Mouse (Mus musculus) limb, embryonic 14.5 days (tissue): ENCODE data around the gene Notch2. TPM values are rescaled to one million over a fixed set of nuclear protein-coding genes. Genes with fewer than 3 reads are reported as not detected.

Experiments used
- ATAC-seq: fragments of 200-750 bp; cut with Nextera tagmentation; 2 replicates; pipeline ENCODE4 v1.8.0; 2017; ENCODE audit warnings: low read depth, moderate number of reproducible peaks, moderate TSS enrichment; ENCODE audit not compliant: low FRiP score
- DNase-seq: peaks from one replicate; pipeline ENCODE4 v3.0.0-alpha.2; 2015; ENCODE audit warnings: low spot score
- H3K27ac ChIP-seq: fragments of 300-500 bp; sonication (generic); replicated peaks from 2 replicates; pipeline ENCODE4 v1.5.1; 2014; ENCODE audit warnings: low read depth, mild to moderate bottlenecking, low read length, moderate library complexity, mixed read lengths
- H3K27me3 ChIP-seq: fragments of 300-500 bp; sonication (generic); 2 replicates; pipeline ENCODE4 v1.6.1; 2014; ENCODE audit warnings: low read length, mixed read lengths; ENCODE audit not compliant: control insufficient read depth, insufficient read depth
- H3K36me3 ChIP-seq: fragments of 300-500 bp; sonication (generic); 2 replicates; pipeline ENCODE4 v1.6.1; 2014; ENCODE audit warnings: mild to moderate bottlenecking, low read length, moderate library complexity, mixed read lengths; ENCODE audit not compliant: control insufficient read depth, insufficient read depth
- H3K4me1 ChIP-seq: fragments of 300-500 bp; sonication (generic); 2 replicates; pipeline ENCODE4 v1.6.1; 2014; ENCODE audit warnings: antibody characterized with exemption, low read length, mixed read lengths; ENCODE audit not compliant: control insufficient read depth, insufficient read depth
- H3K4me2 ChIP-seq: fragments of 300-500 bp; sonication (generic); replicated peaks from 2 replicates; pipeline ENCODE4 v1.6.1; 2014; ENCODE audit warnings: low read depth, mild to moderate bottlenecking, low read length, moderate library complexity; ENCODE audit not compliant: severe bottlenecking
- H3K4me3 ChIP-seq: fragments of 300-500 bp; sonication (generic); replicated peaks from 2 replicates; pipeline ENCODE4 v1.5.1; 2014; ENCODE audit warnings: low read length
- H3K9ac ChIP-seq: fragments of 300-500 bp; sonication (generic); 2 replicates; pipeline ENCODE4 v1.6.1; 2014; ENCODE audit warnings: mild to moderate bottlenecking, low read depth, low read length, moderate library complexity; ENCODE audit not compliant: severe bottlenecking
- H3K9me3 ChIP-seq: fragments of 300-500 bp; sonication (generic); 2 replicates; pipeline ENCODE4 v1.6.1; 2016; ENCODE audit warnings: low read length; ENCODE audit not compliant: control insufficient read depth
- POLR2A ChIP-seq: fragments of 200-500 bp; IDR thresholded peaks from 2 replicates; pipeline ENCODE4 v1.8.0; 2012; ENCODE audit warnings: inconsistent platforms, mild to moderate bottlenecking, moderate library complexity, borderline replicate concordance; ENCODE audit not compliant: insufficient read depth, insufficient read length; ENCODE audit errors: extremely low read depth
- WGBS: fragments of 180-500 bp; shearing (Covaris S2); extraction: QIAGEN DNeasy Blood & Tissue Kit; methylation state at CpG from one replicate; pipeline ENCODE4 v1.1.7; 2014; 5-methylcytosine and 5-hydroxymethylcytosine counted together
- polyA plus RNA-seq, 2 experiments: library from polyadenylated mRNA; depleted of rRNA in 1 of 2; stranded (reverse) in 1 of 2; unstranded in 1 of 2; fragments of >200 nt; fragmentation: Nextera tagmentation in 1 of 2; extraction: Ambion mirVana in 1 of 2; gene quantifications; 2 replicates each; pipeline versions ENCODE4 v1.2.1 to v1.2.3; 2012 to 2014

Notch2 gene
- polyA plus RNA-seq (2012; rRNA removed) (38.7 and 49.0 TPM in 2 replicates), polyA plus RNA-seq (2014; fragmentation: Nextera tagmentation; extraction: Ambion mirVana) (48.5 and 54.2 TPM in 2 replicates)

DNA sequence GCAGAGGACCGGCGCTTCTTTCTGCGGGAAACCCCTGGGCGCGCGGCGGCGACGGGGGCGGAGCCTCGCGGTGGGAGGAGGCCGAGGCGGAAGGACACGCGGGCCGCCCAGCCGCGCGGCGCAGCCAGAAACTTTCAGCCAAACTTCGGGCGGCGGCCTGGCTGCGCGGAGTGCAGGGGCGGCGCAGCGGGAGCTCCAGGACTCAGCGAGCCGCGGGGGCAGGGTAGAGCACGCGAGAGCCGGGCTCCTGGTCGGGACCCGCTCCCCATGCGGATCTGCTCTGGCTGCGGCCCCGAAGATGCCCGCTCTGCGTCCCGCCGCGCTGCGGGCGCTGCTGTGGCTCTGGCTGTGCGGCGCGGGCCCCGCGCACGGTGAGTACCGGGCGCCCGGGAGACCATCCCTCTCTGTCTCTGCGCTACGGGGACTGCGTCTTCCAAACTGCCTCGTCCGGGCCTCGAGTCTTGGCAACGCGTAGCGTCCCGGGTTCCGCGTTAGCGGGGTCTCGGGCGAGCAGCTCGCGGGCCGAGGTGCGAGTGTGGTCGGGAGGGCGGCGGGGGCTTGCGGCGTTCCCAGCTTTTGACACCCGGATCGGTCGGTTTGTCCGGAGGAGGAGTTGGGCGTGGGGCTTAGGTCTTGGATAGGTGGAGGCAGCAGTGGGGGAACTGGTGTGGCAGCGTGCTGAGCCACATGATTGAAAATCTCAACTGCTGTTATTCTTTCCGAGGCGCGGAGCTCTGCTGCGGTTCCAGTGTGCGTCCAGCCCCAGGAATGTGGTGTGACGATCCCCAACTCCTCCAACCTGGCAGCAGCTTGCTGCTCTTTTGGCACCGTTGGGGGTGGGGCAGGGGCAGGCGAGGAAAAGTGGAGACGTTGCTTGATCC is at the start of gene Notch2:
TSS of gene Notch2 (plus strand) at position 127 of the 881 bp plus-strand sequence.
- peak within 1 kb of the TSS; percentile 85 for H3K4me3 ChIP-seq
- peak; percentile 94 for TF ChIP-seq POLR2A
- H3K9ac ChIP-seq: peak within 1 kb of the TSS; percentile 91
- DNase-seq (peak; percentile 94), ATAC-seq (peak; percentile 90)
- H3K27ac ChIP-seq: peak within 1 kb of the TSS; percentile 97
- H3K4me2 ChIP-seq: peak within 1 kb of the TSS; percentile 68
- under 1% methylated on average over 56 of the region's 95 CpGs for WGBS
- H3K9me3 ChIP-seq: no peaks in the 10 kb centered on the region
- peaks cover 37% of the 10 kb centered on the region for H3K4me1 ChIP-seq
- H3K36me3 ChIP-seq: no peaks in the 10 kb centered on the region
- no peaks in the 10 kb centered on the region for H3K27me3 ChIP-seq

DNA sequence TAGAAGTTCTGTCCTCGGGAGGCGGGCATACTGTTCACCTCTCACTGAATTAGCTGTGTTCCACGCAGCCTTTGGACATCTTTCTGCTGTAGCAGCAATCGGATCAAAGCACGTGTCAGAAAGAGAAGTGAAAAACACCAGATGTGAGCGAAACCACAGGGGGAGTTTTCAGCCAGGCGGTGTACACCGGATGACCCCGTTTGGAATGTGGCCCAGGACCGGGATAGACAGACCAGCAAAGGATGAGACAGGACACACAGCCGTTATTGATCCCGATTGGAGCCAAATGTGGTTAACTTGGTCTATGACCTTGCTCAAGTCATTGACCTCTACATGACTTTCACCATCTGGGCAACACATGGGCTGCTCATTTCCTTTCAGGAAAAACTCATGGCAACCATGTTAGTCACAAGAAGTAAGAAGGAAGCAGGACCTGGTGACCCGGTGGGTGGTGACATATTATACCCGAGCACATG is 48.4 kb upstream of the Notch2 start:
- Histone ChIP-seq H3K4me1 (peaks cover 31% of the 10 kb centered on the region), H3K4me3 (no peak overlapping the region), H3K9me3 (no peaks in the 10 kb centered on the region), H3K27me3 (no peaks in the 10 kb centered on the region), H3K4me2 (no peak overlapping the region), H3K27ac (no peak overlapping the region; the same call in 1 of the 2 replicates), H3K9ac (no peak overlapping the region), H3K36me3 (no peaks in the 10 kb centered on the region)
- DNase-seq (peak; percentile 53), ATAC-seq (peak; percentile 24; the same call in 1 of the 2 replicates)
- TF ChIP-seq POLR2A: no peak
- WGBS: 23% methylated on average over 14 of the region's 14 CpGs

DNA sequence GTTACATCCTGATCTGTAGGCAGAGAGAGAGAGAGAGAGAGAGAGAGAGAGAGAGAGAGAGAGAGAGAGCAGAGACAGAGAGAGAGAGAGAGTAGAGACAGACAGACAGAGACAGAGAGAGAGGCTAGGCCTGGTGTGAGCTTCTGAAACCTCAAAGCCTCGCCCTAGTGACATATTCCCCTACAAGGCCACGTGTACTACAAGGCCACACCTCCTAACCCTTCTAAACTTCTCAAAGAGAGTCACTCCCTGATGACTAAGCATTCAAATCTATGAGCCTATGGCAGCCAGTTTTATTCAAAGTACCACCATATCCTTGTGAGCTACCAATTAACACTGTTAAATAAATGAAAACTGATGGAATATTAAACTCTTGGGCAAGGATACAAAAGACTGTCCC is 45.7 kb upstream of the Notch2 start:
- 60% methylated on average over 2 of the region's 2 CpGs for WGBS
- H3K9me3 ChIP-seq: no peaks in the 10 kb centered on the region
- no peak overlapping the region for H3K4me2 ChIP-seq
- no peak overlapping the region for H3K9ac ChIP-seq
- TF ChIP-seq POLR2A: no peak
- no peak overlapping the region for H3K4me3 ChIP-seq
- no peaks in the 10 kb centered on the region for H3K27me3 ChIP-seq
- DNase-seq (no peak), ATAC-seq (no peak)
- H3K27ac ChIP-seq: no peak overlapping the region
- H3K4me1 ChIP-seq: peaks cover 11% of the 10 kb centered on the region
- H3K36me3 ChIP-seq: no peaks in the 10 kb centered on the region

DNA sequence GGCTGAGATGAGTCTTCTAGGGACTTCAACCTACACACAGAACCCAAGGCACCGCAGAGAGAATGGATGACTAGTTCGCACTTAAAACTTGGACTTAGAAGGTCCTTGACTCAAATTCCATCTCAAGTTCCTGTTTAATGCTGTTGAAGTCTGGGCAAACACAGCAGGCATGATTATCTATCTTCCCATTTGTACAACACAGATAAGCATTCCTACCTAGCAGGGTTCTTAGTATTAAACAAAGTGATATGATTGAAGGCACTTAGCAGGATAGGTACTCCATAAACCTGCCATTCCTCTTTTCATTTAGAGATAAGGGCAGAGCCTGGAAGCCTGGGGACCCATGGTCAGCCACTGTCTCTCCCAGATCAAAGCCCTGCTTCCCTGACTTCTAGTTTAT is 45.1 kb upstream of the Notch2 start:
- no peaks in the 10 kb centered on the region for H3K9me3 ChIP-seq
- WGBS: 82% methylated on average over 2 of the region's 2 CpGs
- H3K4me2 ChIP-seq: no peak overlapping the region
- H3K27me3 ChIP-seq: no peaks in the 10 kb centered on the region
- no peak for TF ChIP-seq POLR2A
- no peak overlapping the region for H3K9ac ChIP-seq
- no peak overlapping the region for H3K4me3 ChIP-seq
- peaks cover 8% of the 10 kb centered on the region; the same call in 1 of the 2 replicates for H3K4me1 ChIP-seq
- no peaks in the 10 kb centered on the region for H3K36me3 ChIP-seq
- no peak for ATAC-seq
- no peak overlapping the region for H3K27ac ChIP-seq
- no peak for DNase-seq

DNA sequence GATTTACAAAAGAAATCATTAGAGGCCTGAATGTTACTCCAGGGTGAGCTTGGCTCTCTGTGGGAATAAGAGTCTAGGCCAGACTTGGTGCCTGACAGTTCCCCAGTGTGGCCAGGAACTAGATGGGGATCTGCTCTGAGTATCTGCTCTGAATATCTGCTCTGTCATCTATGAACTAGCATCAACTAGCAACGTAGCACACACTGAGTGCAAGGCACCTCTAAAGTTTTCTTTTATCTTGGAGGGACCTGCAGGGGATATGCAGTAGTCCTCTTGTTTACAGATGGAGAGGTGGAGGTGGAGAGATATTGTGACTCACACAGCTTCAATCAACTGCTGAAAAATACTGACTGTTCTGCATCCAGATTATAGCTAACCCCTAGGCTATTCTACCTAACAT is 44.3 kb upstream of the Notch2 start:
- Histone ChIP-seq H3K4me1 (peaks cover 8% of the 10 kb centered on the region; the same call in 1 of the 2 replicates), H3K36me3 (no peaks in the 10 kb centered on the region), H3K27me3 (no peaks in the 10 kb centered on the region), H3K4me3 (no peak overlapping the region), H3K9ac (no peak overlapping the region), H3K4me2 (no peak overlapping the region), H3K27ac (no peak overlapping the region), H3K9me3 (no peaks in the 10 kb centered on the region)
- no peak for DNase-seq
- WGBS: 56% methylated on average over 1 of the region's 1 CpGs
- no peak for TF ChIP-seq POLR2A
- ATAC-seq: no peak
